Mouse (Mus musculus) stomach, postnatal 0 days (tissue): ENCODE results near the gene Ccdc175.

Source experiments
- CTCF ChIP-seq: IDR thresholded peaks from 2 replicates; pipeline ENCODE4 v1.5.1; 2016; ENCODE audit warnings: antibody characterized with exemption, low read depth, mild to moderate bottlenecking, moderate library complexity
- EP300 ChIP-seq: optimal IDR thresholded peaks from 2 replicates; pipeline ENCODE3; 2016; ENCODE audit warnings: antibody characterized with exemption

GRCm38 (mm10) chr12:72129203-72129602 is 55.6 kb downstream of the Ccdc175 start:
- TF ChIP-seq CTCF = no peak
- no peak for TF ChIP-seq EP300
